Mouse (Mus musculus) ES-CJ7 (cell line): ENCODE results near the gene 0610040J01Rik.
"Not testable (repeated sequence)": the region's sequence is repeated elsewhere in the genome, so short reads cannot be mapped to it uniquely, and the experiment has no call there.

ENCODE experiments used
- DNase-seq: peaks from one replicate; pipeline ENCODE4 v3.0.0; 2011; ENCODE audit warnings: low read depth, low spot score

0610040J01Rik gene

GRCm38 (mm10) chr5:63828380-63829185 is 16.4 kb downstream of the 0610040J01Rik start:
- DNase-seq = no peak

GRCm38 (mm10) chr5:63831054-63831453 is 18.9 kb downstream of the 0610040J01Rik start:
- DNase-seq = no peak

GRCm38 (mm10) chr5:63833955-63834354 is 21.8 kb downstream of the 0610040J01Rik start:
- no peak for DNase-seq

GRCm38 (mm10) chr5:63834435-63834834 is 22.3 kb downstream of the 0610040J01Rik start:
- no peak for DNase-seq

- no peak for DNase-seq
These were observed 25.0 kb downstream of the 0610040J01Rik start for GRCm38 (mm10) chr5:63837115-63837514.

GRCm38 (mm10) chr5:63837851-63838250 is 25.7 kb downstream of the 0610040J01Rik start:
- no peak for DNase-seq

GRCm38 (mm10) chr5:63839801-63840416 is 27.7 kb downstream of the 0610040J01Rik start:
- DNase-seq = no peak

GRCm38 (mm10) chr5:63847080-63847479 is 34.9 kb downstream of the 0610040J01Rik start:
- no peak for DNase-seq

- no peak for DNase-seq
These were observed 35.5 kb downstream of the 0610040J01Rik start for GRCm38 (mm10) chr5:63847541-63848226.

- no peak for DNase-seq
These were observed 46.7 kb downstream of the 0610040J01Rik start for GRCm38 (mm10) chr5:63858901-63859300.

GRCm38 (mm10) chr5:63867421-63867820 is 55.3 kb downstream of the 0610040J01Rik start:
- no peak for DNase-seq

- DNase-seq = peak; percentile 50
These were observed 60.2 kb downstream of the 0610040J01Rik start for GRCm38 (mm10) chr5:63872176-63872932.

- peak; percentile 92 for DNase-seq
These were observed 62.7 kb downstream of the 0610040J01Rik start for GRCm38 (mm10) chr5:63874880-63875279.

- DNase-seq = no peak
These were observed 63.9 kb downstream of the 0610040J01Rik start for GRCm38 (mm10) chr5:63876081-63876480.

GRCm38 (mm10) chr5:63879026-63879425 is 66.9 kb downstream of the 0610040J01Rik start:
- no peak for DNase-seq

GRCm38 (mm10) chr5:63886292-63886691 is 74.1 kb downstream of the 0610040J01Rik start:
- DNase-seq = no peak

- peak; percentile 50 for DNase-seq
These were observed 74.5 kb downstream of the 0610040J01Rik start for GRCm38 (mm10) chr5:63886709-63887108.

GRCm38 (mm10) chr5:63887111-63887510 is 74.9 kb downstream of the 0610040J01Rik start:
- DNase-seq = peak; percentile 60

- DNase-seq = no peak
These were observed 79.1 kb downstream of the 0610040J01Rik start for GRCm38 (mm10) chr5:63891241-63891640.

- DNase-seq = no peak
These were observed 79.7 kb downstream of the 0610040J01Rik start for GRCm38 (mm10) chr5:63891912-63892311.

GRCm38 (mm10) chr5:63897001-63897819 is 85.0 kb downstream of the 0610040J01Rik start:
- not testable (repeated sequence) for DNase-seq
